Mouse (Mus musculus): Measurements from ENCODE around the gene Nle1.

The Nle1 gene

DNA sequence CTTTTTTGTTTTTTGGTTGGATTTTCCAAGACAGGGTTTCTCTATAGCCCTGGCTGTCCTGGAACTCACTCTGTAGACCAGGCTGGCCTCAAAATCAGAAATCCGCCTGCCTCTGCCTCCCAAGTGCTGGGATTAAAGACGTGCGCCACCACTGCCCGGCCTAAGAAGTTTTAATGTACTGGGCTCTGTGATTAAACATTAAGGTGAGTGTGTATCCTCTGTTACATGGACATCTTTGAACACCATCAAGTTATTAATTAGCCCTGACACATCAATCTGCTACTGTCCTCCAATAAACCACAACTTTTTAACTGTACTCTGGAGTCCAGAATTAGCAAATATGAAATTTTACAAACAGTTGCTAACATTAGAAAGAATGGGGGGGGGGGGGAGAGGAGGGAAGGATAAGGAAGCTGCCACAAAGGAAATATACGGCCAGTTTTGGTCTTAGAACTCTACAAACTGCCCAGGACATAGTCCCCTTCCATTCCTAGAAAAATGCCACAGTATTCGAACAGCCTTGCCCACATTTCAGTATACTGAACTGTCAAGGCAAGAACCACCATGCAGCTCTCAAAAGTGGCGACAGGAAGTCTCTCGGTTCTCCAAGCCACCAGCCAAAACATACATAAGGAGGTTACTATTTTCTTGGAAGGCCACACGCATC is 38.6 kb downstream of the Nle1 start:
- peak; percentile 15; the same call in 1 of the 2 replicates for ATAC-seq (ENCODE audit: low TSS enrichment)

DNA sequence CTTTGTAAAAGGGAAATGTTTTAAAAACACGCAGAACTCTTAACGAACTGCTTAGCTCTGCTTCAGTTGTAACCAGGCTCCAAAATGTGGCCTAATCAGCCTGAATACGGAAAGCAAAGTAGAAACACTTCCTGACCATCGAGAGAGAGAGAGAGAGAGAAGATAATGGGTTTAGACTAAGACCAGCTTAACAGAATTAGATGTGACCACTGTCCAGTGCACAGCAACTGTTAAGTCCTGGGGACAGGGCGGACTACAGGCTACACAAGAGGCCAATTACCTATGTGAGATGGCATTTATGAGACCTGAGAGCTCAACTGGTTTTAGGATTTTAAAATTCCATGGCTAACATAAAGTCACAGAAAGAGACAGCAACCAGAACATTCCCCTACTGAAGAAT is 40.3 kb downstream of the Nle1 start:
- no peak for ATAC-seq (ENCODE audit: low TSS enrichment)

DNA sequence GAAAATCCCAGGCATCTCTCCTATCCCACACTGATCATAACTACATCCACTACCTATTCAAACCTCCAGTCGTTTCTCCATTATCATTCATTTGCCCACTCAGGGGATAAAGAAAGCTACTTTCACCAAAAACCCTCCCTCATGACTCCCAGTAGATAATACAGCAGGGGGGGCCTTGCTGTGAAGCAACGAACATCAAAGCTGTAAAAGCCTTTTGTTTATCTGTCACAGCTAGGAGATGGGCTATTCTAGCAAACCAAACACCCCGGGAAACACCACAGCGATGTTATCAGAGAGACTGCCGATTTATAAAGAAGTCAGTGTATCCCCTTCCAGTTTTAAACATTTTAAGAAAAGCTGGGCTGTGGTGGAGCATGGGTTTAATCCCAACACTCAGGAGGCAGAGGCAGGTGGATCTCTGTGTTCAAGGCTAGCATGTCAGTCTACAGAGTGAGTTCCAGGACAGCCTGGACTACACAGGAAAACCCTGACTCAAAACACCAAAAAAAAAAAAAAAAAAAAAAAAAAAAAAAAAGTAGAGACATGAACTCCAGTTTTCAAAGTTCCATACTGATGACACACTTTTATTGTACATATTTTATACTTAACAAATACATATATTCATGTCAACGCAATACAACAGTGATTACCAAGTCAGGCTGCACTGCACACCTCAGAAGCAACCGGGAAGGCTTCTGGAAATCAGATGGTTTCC is 41.2 kb downstream of the Nle1 start:
- no peak for ATAC-seq (ENCODE audit: low TSS enrichment)

DNA sequence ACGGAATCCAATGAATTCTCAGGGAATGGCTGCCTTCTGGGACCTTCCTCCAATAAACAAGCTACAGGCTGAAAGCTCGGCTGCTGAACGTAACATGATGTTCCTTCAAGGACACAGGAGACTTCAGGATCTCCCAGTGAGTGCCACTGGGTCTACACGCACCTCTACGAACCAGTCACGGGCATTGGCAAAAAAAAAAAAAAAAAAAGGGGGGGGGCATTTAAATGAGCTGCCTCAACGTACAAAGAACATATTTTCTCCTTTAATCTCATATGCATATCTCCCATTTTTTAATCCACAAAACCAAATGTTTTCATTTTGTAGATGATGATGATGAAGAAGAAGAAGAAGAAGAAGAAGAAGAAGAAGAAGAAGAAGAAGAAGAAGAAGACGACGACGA is 42.3 kb downstream of the Nle1 start:
- no peak for ATAC-seq (ENCODE audit: low TSS enrichment)

DNA sequence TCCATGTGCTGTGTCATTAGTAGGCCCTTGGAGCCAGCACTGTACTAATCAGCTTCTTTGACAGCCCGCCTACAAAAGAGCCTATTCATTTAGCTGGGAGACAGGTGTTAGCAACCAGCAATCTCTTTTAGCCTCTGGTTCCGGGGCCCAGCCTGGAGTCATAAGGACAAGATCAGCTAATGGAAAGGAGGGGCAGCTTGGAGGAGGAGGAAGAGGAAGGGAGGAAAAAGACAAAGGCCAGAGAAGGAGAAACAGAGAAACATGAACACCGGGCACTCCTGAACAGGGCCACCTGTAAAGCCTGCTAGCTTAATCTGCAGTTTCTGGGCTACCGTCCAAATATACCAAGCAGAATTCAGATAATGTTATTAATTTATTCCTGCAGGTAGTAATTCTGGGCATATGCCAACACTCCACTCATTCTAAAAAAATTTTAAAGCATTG is 44.7 kb downstream of the Nle1 start:
- ATAC-seq (ENCODE audit: low TSS enrichment), result no peak

DNA sequence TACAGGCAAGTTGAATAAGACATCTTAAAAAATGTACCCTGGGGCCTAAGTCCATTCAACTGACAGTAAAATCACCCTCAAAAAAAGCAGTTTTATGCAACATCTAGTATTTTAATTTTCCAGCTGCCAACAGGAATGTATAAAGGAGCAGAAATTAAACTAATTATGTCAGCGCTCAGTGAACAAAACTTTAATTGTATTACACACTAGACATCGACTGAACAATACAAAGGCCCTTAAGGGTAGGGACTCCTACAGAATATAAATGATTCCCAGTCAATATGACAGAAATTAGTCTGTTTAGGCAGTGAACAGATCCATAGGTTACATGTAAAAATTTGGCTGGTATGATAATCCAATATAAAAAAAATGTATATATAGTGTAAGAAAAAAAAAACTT is 45.2 kb downstream of the Nle1 start:
- ATAC-seq (ENCODE audit: low TSS enrichment), result no peak

DNA sequence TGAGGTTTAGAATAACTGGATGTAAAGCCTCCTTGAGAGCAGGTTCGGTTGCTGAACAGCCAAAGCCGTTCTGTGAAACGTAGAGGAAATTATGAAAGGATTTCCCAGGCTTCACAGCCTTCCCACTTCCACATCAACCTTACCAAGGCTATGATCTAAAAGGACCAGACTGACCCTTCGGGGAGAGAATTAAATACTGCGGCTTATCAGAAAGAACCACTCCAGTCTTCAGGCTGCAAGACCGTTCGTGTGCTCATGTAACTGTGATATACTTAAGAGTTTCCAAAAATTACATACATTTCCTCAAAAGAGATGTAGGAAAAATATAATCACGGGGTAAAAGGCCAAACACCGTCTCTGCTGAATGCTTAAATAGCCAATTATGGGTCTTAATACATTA is 45.6 kb downstream of the Nle1 start:
- ATAC-seq (ENCODE audit: low TSS enrichment), result no peak

DNA sequence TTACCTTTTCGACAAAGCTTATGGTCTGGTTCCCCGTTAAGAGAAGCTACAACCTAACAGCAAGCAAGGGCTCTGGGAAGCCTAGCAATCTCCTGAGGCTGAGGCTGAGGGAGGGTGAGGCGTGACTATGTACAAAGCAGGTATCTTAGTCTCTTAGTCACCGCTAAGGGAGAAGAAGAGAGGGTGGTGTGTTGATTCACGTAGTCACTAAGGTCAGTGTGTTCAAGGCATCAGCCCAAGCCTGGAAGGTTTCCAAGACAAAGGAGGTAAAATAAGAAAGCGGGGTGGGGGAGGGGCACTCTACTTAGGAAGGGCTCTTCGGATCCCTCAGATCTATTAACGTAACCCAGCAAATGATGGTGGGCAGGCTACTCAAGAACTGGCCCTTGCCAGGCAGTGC is 46.7 kb downstream of the Nle1 start:
- no peak for ATAC-seq (ENCODE audit: low TSS enrichment)

DNA sequence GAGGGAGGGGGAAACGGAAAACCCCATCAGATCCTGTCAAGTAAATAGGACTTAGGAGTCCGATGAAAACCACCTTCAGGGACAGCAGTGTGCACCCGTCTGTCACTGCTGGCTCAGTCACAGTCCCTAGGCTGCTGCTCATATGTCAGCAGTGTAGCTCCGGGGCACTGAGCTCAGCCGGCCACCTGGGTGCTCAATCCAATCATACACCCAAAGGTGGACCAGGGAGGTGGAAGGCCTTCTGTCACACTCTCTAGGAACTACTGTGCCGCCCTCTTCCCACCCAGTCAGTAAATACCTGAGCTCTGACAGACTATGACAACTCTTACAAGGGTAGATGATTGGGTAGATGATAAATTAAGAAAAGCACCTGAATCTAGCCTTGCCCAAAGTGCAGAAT is 47.5 kb downstream of the Nle1 start:
- no peak for ATAC-seq (ENCODE audit: low TSS enrichment)

DNA sequence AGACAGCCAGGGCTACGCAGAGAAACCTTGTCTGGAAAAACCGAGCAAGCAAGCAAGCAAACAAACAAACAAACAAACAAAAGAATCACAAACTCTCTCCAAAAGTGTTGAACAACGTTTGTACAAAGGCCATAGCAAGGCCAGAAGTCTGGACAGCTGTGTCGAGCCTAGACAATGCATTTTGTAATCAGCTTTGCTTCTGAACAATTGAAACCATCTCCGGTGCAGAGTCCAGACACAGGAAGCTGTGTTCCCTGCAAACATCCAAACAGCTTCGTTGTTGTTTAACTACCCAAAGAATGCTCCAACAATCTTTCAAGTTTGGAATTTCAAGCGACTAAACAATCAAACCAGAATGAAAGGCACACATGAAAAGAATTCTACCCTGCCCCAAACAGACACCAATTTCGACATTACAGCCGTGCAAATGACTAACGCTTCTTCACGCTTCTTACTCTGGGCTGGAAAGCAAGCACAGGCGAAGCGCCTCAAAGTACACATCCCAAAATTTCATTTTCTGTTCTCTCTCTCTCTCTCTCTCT is 50.8 kb downstream of the Nle1 start:
- ATAC-seq (ENCODE audit: low TSS enrichment), result no peak

DNA sequence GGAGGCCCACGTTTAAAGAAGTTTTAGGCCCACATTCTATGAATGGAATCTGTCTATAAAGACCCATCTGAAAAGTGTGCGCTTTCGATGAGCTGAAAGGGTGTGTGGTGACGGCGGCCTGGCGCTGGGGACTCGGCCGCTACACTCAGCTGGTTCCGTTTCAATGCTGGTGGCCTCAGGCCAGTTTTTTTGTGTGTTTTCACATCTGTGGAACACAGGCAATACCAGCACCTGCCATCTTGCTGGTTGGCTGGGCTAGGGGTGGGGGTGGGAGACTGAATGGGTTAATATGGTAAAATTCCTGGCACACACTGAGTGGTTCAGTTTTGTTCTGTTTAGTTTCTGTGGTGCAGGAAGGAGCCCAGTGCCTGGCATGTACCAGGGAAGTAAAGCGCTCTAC is 52.2 kb downstream of the Nle1 start:
- ATAC-seq (ENCODE audit: low TSS enrichment), result no peak

DNA sequence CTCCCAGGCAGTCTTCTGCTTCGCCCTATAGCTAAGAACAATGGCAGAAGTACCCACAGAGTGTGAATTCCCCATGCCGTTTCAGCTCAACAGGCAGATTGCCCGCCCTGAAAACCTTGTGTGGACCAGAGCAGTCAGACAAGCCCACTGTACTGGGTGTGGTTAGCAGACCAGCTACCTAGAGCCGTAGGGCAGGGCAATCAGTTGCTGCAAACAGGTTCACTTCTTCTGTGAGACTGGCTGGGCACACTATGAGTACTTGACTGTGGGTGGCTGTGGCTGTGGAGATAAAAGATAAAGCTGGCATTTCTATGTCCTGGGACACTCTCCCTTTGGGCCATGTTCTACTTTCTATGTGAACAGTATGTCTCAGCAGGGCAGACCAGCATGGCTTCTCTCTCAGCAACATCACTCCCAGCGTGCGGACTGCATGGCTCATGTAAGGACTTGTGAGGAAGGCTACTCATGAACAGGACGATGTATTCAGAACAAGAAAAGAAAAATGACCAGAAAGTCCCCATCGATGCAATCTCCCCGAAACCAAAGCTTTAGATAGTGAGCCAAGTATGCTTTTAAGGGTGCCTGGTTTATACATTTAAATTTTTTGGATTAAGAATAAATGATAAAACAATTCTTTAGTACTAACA is 52.8 kb downstream of the Nle1 start:
- ATAC-seq (ENCODE audit: low TSS enrichment), result no peak

DNA sequence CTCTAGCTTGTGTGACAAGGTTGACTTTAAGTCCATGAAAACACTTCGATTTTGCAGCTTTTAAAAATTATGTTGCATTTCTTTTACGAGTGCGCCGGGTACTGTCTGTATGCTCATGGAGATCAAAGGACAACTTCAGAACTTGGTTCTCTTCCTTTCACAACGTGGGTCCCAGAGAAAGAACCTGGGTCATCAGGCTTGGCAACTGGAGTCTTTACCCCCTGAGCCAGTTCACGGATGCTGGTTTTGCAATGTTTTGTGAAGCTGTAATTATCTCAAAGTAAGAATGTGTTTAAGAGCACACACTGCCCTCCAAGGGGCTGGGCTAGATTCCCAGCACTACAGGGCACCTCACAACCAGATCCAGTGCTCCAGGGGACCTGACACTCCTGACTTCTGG is 54.1 kb downstream of the Nle1 start:
- no peak for ATAC-seq (ENCODE audit: low TSS enrichment)

DNA sequence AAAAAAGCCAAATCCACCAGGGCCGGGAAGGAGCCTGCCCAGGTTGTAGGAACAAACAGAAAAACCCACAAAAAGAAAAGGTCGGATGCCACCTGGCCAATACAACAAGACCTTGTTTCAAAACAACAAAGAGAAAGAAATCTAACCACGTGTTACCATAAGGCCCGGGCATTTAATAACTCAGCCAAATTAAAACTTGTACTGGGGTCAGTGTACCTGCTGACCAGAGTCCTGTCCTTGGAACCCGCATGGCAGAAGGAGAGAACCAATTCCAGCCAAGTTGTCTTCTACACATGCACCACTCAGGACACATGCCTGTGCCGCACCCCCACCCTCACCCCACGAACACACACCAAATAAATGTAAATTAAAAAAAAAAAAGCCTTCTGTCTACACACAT is 55.3 kb downstream of the Nle1 start:
- ATAC-seq (ENCODE audit: low TSS enrichment), result no peak

DNA sequence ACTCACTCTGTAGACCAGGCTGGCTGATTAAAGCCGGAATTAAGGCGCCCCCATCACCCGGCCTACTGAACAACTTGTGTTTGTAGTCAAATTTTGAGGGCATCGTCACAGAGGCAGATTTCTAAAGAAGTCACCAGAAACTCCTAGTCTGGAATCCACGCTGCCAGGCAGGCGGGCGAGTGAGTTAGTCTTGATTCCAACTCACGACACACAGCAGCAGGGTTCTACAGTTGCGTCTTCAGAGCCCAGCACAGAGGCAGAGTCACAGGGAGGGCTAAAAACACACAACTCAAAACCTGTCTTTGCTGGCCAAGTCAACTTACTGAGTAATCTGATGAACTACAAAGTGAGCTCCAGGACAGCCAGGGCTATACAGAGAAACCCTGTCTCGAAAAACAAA is 55.7 kb downstream of the Nle1 start:
- no peak for ATAC-seq (ENCODE audit: low TSS enrichment)

DNA sequence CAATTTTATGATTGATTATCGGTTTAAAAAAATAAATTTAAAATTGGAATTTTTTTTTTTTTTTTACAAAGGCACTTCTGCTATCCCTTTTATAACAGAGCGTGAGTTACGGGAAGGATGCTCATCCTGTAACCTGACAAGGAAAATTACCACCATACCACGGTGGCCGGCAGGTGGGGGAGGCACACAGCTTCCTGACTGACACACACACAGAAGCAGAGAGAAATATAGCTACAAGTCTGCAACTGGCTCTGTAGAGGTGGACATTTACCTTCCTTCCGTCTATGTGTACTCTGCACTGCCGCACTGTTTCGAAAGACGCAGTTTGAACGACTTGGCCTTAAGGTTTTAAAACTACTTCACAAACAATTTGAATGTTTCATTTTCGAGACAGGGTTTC is 56.1 kb downstream of the Nle1 start:
- ATAC-seq (ENCODE audit: low TSS enrichment), result no peak
